Mouse (Mus musculus): ENCODE measurements around the gene Ddx39. TPM values are rescaled to one million over a fixed set of nuclear protein-coding genes. Genes with fewer than 3 reads are reported as not detected.

Gene Ddx39
- total RNA-seq, 2 experiments from 2014 or later: 11.2 to 13.2 TPM

- DNase-seq: peak; percentile 69
Observed at GRCm38 (mm10) chr8:83737852-83738562, 23.0 kb downstream of the Ddx39 start.

- peak; percentile 69 for DNase-seq
Observed at GRCm38 (mm10) chr8:83738949-83739710, 24.2 kb downstream of the Ddx39 start.

- peak; percentile 32 for DNase-seq
Observed at GRCm38 (mm10) chr8:83739711-83740468, 24.9 kb downstream of the Ddx39 start.

- DNase-seq: no peak
Observed at GRCm38 (mm10) chr8:83740586-83740975, 25.6 kb downstream of the Ddx39 start.

- DNase-seq: peak; percentile 84
Observed at GRCm38 (mm10) chr8:83740976-83741741, 26.2 kb downstream of the Ddx39 start, which contains the start of gene Adgre5. Adgre5 (minus strand) TSS chr8:83741326.

- no peak for DNase-seq
Observed at GRCm38 (mm10) chr8:83741849-83742655, 27.1 kb downstream of the Ddx39 start.

GRCm38 (mm10) chr8:83742968-83743367, 28.0 kb downstream of the Ddx39 start:
- DNase-seq: no peak

GRCm38 (mm10) chr8:83744070-83744469, 29.1 kb downstream of the Ddx39 start:
- no peak for DNase-seq

GRCm38 (mm10) chr8:83747661-83748346, 32.8 kb downstream of the Ddx39 start:
- DNase-seq: peak; percentile 73

DNA sequence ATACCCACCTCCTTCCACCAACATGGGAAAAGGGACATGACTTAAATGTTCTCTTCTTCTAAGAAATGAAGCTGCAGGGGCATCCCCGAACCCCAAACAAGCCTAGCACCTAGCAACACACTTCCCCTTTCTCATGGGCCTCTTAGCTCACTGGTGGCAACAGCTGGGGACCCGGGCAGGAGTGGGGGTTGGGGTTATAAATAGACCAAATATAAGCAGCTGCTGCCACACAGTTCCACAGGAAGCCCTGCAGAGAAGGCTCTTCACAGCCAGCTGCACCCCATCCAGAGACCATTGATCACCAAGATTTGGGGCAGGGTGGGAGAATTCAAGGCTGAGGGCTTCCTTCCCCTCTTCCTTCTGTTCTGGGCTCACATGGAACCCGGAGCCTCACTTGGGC, 33.7 kb downstream of the Ddx39 start:
- DNase-seq: peak; percentile 74

DNA sequence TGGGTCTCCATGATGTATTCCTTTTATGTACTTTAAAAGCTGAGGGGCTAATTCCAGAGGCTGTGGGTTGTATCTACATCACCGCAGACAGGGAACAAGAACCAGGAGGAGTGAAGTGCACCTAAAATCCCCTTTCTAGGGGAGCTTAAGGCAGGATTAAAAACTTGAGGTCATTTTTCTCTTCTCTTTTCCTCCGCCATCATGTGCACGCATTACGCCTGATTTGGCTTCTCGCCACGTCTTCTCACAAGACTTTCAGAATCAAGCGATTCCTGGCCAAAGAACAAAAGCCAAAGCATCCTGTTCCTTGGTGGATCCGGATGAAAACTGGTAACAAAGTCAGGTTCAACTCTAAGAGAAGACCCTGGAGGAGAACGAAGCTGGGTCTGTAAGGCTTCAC, 34.3 kb downstream of the Ddx39 start:
- DNase-seq: no peak

GRCm38 (mm10) chr8:83754149-83754548, 39.2 kb downstream of the Ddx39 start:
- no peak for DNase-seq

GRCm38 (mm10) chr8:83756273-83756672, 41.3 kb downstream of the Ddx39 start:
- no peak for DNase-seq

- DNase-seq: no peak
Observed at GRCm38 (mm10) chr8:83757084-83757607, 42.2 kb downstream of the Ddx39 start.

DNA sequence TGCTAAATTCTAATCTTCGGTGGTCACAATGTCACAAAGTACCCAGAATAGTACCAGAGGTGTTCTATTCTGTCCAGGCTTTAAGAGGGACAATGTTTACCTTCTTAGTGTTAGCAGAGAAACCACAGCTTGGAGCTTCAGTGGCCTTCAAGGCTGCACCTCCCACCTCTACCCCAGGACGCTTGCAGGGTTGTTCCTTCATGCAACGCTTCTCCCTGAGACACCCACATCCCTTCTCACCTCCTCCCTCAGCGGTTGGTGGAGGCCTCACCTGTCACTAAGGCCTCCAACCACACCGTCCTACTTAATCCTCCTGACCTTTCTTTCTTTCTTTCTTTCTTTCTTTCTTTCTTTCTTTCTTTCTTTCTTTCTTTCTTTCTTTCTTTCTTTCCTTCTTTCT, 43.3 kb downstream of the Ddx39 start:
- no peak for DNase-seq

GRCm38 (mm10) chr8:83759231-83759759, 44.3 kb downstream of the Ddx39 start:
- no peak for DNase-seq

DNA sequence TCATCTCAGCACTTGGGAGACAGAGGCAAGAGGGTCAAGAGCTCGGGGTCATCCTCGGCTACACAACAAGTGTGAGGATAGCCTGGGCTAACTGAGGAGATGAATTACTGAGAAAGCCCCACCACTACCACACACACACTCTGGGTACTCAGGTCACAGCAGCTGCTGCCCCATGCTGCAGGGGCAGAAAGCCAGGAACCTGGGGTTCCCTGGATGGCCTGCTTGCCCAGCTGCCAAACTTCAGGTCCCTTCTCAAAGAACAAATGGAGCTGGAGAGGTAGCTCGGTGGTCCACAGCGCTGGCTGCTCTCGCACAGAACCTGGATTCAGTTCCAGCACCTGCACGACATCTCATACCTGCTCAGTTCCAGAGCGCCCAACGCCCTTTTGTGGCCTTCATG, 49.1 kb downstream of the Ddx39 start:
- DNase-seq: no peak

DNA sequence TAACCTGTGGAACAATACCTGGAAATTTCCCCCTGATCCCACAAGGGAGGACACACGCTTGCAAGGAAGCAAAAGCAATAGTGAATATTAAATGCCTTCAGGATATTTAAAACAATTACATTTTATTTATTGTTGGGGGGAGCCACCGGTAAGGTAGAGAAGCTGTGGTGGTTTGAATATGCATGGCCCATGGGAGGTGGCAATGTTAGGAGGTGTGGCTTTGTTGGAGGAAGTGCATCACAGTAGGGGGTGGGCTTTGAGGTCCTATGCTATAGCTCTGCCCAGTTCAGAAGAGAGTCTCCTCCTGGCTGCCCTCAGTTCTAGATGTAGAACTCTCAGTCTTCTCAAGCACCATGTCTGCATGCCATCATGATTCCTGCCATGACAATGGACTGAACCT, 49.7 kb downstream of the Ddx39 start:
- DNase-seq: no peak

DNA sequence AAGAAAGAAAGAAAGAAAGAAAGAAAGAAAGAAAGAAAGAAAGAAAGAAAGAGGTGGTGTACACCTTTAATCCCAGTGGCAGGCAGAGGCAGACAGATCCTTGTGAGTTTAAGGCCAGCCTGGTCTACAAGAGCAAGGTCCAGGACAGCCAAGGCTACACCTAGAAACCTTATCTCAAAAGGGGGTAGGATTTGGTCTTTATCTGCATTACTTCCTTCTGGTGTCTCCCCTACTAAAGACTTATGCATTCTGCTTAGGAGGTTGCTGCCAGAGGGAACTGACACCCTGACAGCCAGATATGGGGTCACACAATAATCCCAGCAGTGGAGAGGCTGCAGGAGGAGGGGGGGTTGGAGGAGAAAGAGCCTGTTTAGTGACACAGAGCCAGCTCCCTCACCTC, 50.7 kb downstream of the Ddx39 start:
- DNase-seq: no peak

GRCm38 (mm10) chr8:83767442-83767841, 52.5 kb downstream of the Ddx39 start:
- no peak for DNase-seq

All from gastrocnemius, postnatal 25 days (tissue).